Mouse (Mus musculus) midbrain, embryonic 14.5 days (tissue): ENCODE data around the gene Sp6. TPM values are rescaled to one million over a fixed set of nuclear protein-coding genes. Genes with fewer than 3 reads are reported as not detected.

ENCODE experiments used
- ATAC-seq: fragments of 200-750 bp; cut with Nextera tagmentation; 2 replicates; pipeline ENCODE4 v1.8.0; 2017; ENCODE audit warnings: moderate number of reproducible peaks, moderate library complexity; ENCODE audit not compliant: low FRiP score, low TSS enrichment
- DNase-seq: peaks from one replicate; pipeline ENCODE4 v3.0.0-alpha.2; 2015
- H3K27ac ChIP-seq: fragments of 300-500 bp; sonication (generic); replicated peaks from 2 replicates; pipeline ENCODE4 v1.5.1; 2014; ENCODE audit warnings: mild to moderate bottlenecking, low read depth, low read length, moderate library complexity
- H3K27me3 ChIP-seq: fragments of 300-500 bp; sonication (generic); 2 replicates; pipeline ENCODE4 v1.6.1; 2014; ENCODE audit warnings: low read length, control low read depth, mixed read lengths; ENCODE audit not compliant: control insufficient read depth, insufficient read depth
- H3K36me3 ChIP-seq: fragments of 300-500 bp; sonication (generic); 2 replicates; pipeline ENCODE4 v1.6.1; 2014; ENCODE audit warnings: low read length, control low read depth; ENCODE audit not compliant: control insufficient read depth, insufficient read depth
- H3K4me1 ChIP-seq: fragments of 300-500 bp; sonication (generic); 2 replicates; pipeline ENCODE4 v1.6.1; 2014; ENCODE audit warnings: mild to moderate bottlenecking, antibody characterized with exemption, low read length, control low read depth; ENCODE audit not compliant: control insufficient read depth, insufficient read depth
- H3K4me2 ChIP-seq: fragments of 300-500 bp; sonication (generic); 2 replicates; pipeline ENCODE4 v1.6.1; 2014; ENCODE audit warnings: mild to moderate bottlenecking, low read length, moderate library complexity
- H3K4me3 ChIP-seq: fragments of 300-500 bp; sonication (generic); replicated peaks from 2 replicates; pipeline ENCODE4 v1.5.1; 2014; ENCODE audit warnings: low read depth, low read length
- H3K9ac ChIP-seq: fragments of 300-500 bp; sonication (generic); replicated peaks from 2 replicates; pipeline ENCODE4 v1.6.1; 2014; ENCODE audit warnings: mild to moderate bottlenecking, low read length, moderate library complexity
- H3K9me3 ChIP-seq: fragments of 300-500 bp; sonication (generic); 2 replicates; pipeline ENCODE4 v1.6.1; 2016; ENCODE audit warnings: low read length, control low read depth, mixed read lengths; ENCODE audit not compliant: control insufficient read depth
- WGBS: fragments of 180-500 bp; shearing (Covaris S2); extraction: QIAGEN DNeasy Blood & Tissue Kit; methylation state at CpG from one replicate; pipeline ENCODE4 v1.1.7; 2014; 5-methylcytosine and 5-hydroxymethylcytosine counted together
- polyA plus RNA-seq: library from polyadenylated mRNA; unstranded; fragments of >200 nt; fragmentation: Nextera tagmentation; extraction: Ambion mirVana; gene quantifications from 2 replicates; pipeline ENCODE4 v1.2.1, GENCODE M21; 2014

The Sp6 gene
- polyA plus RNA-seq, 1 experiment from 2014 or later = not detected

DNA sequence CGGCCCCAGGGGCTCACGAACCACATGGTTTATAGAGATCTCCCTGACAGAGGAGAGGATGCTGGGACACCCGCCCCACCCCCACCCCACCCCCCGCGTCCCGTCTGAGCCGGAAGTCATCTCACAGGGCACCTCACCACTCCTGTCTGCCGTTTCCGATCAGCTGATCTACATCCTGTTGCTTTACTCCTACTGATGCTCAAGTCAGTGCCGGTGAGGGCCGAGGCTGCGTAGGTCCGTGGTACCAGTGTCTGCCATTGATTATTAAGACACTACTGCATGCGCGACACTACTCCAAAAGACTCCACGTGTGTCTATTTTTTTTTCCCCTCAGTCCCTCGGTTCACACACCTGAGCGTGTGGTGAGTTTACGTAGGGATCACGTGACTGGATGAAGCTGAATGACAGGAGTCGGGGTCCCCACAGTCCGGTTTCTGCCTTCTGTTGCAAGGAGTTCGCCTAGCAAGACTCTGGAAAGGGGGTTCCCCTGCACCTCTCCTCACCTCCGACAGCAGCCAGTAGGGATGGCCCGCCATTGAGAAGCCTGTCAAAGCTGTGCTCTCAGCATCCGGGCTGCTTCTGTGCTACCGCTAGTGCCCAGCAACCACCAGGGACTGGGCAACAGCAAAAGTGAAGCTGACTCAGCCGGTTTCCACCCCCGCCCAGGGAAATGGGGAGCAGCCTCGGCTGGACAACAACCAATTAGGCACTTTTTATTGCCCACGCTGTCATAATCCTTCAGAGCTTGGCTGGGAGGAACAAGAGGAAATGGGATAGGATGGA is 25.1 kb upstream of the Sp6 start:
- H3K4me1 ChIP-seq = peaks cover 8% of the 10 kb centered on the region; the same call in 1 of the 2 replicates
- H3K9me3 ChIP-seq = no peaks in the 10 kb centered on the region
- H3K27me3 ChIP-seq = peaks cover 2% of the 10 kb centered on the region; the same call in 1 of the 2 replicates
- 0 out of 2 replicates have a peak overlapping the region, but pooled peaks have one; percentile 14 for H3K27ac ChIP-seq
- H3K4me3 ChIP-seq = peak overlapping the region; percentile 36
- no peaks in the 10 kb centered on the region for H3K36me3 ChIP-seq
- ATAC-seq = peak; percentile 37; the same call in 1 of the 2 replicates
- WGBS = 7% methylated on average over 31 of the region's 31 CpGs
- peak overlapping the region; percentile 7; the same call in 1 of the 2 replicates for H3K9ac ChIP-seq
- H3K4me2 ChIP-seq = peak overlapping the region; percentile 55
- DNase-seq = peak; percentile 68

- 75% methylated on average over 5 of the region's 5 CpGs for WGBS
- no peak overlapping the region for H3K4me3 ChIP-seq
- H3K36me3 ChIP-seq = no peaks in the 10 kb centered on the region
- 0 out of 2 replicates have a peak, but pooled peaks cover 2% of the 10 kb centered on the region for H3K27me3 ChIP-seq
- no peak for ATAC-seq
- no peak for DNase-seq
- H3K27ac ChIP-seq = no peak overlapping the region
- H3K4me1 ChIP-seq = peaks cover 12% of the 10 kb centered on the region; the same call in 1 of the 2 replicates
- H3K4me2 ChIP-seq = no peak overlapping the region
- H3K9ac ChIP-seq = no peak overlapping the region
- H3K9me3 ChIP-seq = no peaks in the 10 kb centered on the region
Measured at GRCm38 (mm10) chr11:96991501-96991900, 21.7 kb upstream of the Sp6 start.

- H3K9me3 ChIP-seq = no peaks in the 10 kb centered on the region
- 0 out of 2 replicates have a peak, but pooled peaks cover 2% of the 10 kb centered on the region for H3K27me3 ChIP-seq
- no peak overlapping the region for H3K4me2 ChIP-seq
- H3K27ac ChIP-seq = no peak overlapping the region
- no peak for DNase-seq
- no peak for ATAC-seq
- 57% methylated on average over 8 of the region's 8 CpGs for WGBS
- no peaks in the 10 kb centered on the region for H3K36me3 ChIP-seq
- H3K4me1 ChIP-seq = peaks cover 24% of the 10 kb centered on the region
- H3K9ac ChIP-seq = no peak overlapping the region
- no peak overlapping the region for H3K4me3 ChIP-seq
Measured at GRCm38 (mm10) chr11:96992722-96993311, 20.4 kb upstream of the Sp6 start.

DNA sequence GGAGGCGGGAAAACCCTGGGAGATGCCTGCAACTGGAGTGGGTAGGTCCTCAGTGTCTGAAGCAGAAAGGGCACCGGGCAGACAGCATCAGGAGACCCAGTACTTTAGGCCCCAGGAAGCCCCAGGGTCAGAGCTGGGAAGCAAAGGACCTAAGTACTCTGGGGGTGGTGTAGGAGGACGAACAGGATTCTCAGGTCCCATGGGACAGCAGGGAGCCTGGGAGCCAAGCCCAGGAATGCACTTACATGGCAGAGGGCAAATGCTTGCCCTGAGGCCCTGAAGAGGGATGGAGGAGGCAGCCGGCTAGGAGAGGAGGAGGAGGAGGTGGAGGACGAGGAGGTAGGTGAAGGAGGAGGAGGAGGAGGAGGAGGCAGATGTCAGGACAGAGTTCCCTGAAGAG is 18.2 kb upstream of the Sp6 start:
- H3K27me3 ChIP-seq = no peaks in the 10 kb centered on the region
- 20% methylated on average over 5 of the region's 5 CpGs for WGBS
- H3K9ac ChIP-seq = no peak overlapping the region
- no peaks in the 10 kb centered on the region for H3K36me3 ChIP-seq
- DNase-seq = no peak
- H3K4me3 ChIP-seq = no peak overlapping the region
- ATAC-seq = no peak
- peaks cover 16% of the 10 kb centered on the region for H3K4me1 ChIP-seq
- H3K27ac ChIP-seq = no peak overlapping the region
- no peaks in the 10 kb centered on the region for H3K9me3 ChIP-seq
- no peak overlapping the region for H3K4me2 ChIP-seq

- no peak for DNase-seq
Measured at GRCm38 (mm10) chr11:96995836-96996772, 17.1 kb upstream of the Sp6 start.

DNA sequence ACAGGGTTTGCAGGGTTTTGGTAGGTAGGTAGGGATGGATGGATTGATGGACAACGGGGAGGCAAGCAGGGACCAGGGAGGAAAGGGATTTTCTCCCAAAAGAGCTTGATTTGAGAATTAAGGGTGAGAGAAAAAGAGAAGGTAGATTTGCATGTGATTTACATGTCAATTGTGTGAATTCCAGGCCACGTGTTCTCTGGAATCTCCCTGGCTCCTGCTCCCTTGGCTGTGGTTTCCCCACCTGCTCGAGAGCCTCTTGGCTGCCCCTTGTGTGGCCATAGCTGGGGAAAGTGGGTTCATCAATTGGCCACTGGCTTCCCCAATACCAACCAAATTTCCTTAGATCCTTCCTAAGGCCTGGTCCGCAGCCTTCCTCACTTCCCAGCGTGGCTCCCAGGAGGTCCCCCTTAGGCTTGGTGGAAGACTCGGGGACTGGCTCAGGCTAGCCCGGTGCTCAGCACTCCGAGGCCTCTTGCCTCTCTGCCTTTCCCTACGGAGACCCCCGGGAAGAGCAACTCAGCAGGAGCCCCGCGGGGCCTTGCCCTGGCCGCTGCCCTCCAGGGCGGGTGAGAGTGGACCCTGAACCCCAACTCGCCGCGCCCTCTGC is 16.3 kb upstream of the Sp6 start:
- peak; percentile 52 for DNase-seq
- H3K4me1 ChIP-seq = peaks cover 16% of the 10 kb centered on the region
- 6% methylated on average over 17 of the region's 17 CpGs for WGBS
- H3K9me3 ChIP-seq = no peaks in the 10 kb centered on the region
- peak overlapping the region; percentile 41 for H3K27ac ChIP-seq
- peak overlapping the region; percentile 27 for H3K4me3 ChIP-seq
- no peaks in the 10 kb centered on the region for H3K36me3 ChIP-seq
- H3K27me3 ChIP-seq = no peaks in the 10 kb centered on the region
- peak; percentile 34; the same call in 1 of the 2 replicates for ATAC-seq
- H3K4me2 ChIP-seq = peak overlapping the region; percentile 57
- peak overlapping the region; percentile 53 for H3K9ac ChIP-seq

More at GRCm38 (mm10) chr11:96995836-96996772, 17.1 kb upstream of the Sp6 start:
- Histone ChIP-seq H3K27me3 (no peaks in the 10 kb centered on the region), H3K9ac (no peak overlapping the region), H3K36me3 (no peaks in the 10 kb centered on the region), H3K27ac (no peak overlapping the region), H3K9me3 (no peaks in the 10 kb centered on the region), H3K4me1 (peaks cover 16% of the 10 kb centered on the region), H3K4me3 (no peak overlapping the region), H3K4me2 (no peak overlapping the region; the same call in 1 of the 2 replicates)
- 77% methylated on average over 15 of the region's 15 CpGs for WGBS
- ATAC-seq = no peak

GRCm38 (mm10) chr11:96997380-96997956 is 15.7 kb upstream of the Sp6 start:
- 4% methylated on average over 30 of the region's 30 CpGs for WGBS
- peaks cover 16% of the 10 kb centered on the region for H3K4me1 ChIP-seq
- peak; percentile 66 for DNase-seq
- no peaks in the 10 kb centered on the region for H3K36me3 ChIP-seq
- peak overlapping the region; percentile 27 for H3K4me3 ChIP-seq
- peak overlapping the region; percentile 53 for H3K9ac ChIP-seq
- peak overlapping the region; percentile 57 for H3K4me2 ChIP-seq
- H3K9me3 ChIP-seq = no peaks in the 10 kb centered on the region
- peak overlapping the region; percentile 41 for H3K27ac ChIP-seq
- no peak for ATAC-seq
- H3K27me3 ChIP-seq = no peaks in the 10 kb centered on the region

- H3K4me2 ChIP-seq = no peak overlapping the region
- WGBS = 28% methylated on average over 5 of the region's 5 CpGs
Measured at GRCm38 (mm10) chr11:97003170-97003569, 10.0 kb upstream of the Sp6 start.

More at GRCm38 (mm10) chr11:97003170-97003569, 10.0 kb upstream of the Sp6 start:
- no peaks in the 10 kb centered on the region for H3K36me3 ChIP-seq
- H3K27ac ChIP-seq = no peak overlapping the region
- H3K9me3 ChIP-seq = no peaks in the 10 kb centered on the region
- no peak for ATAC-seq
- no peak overlapping the region for H3K9ac ChIP-seq
- H3K27me3 ChIP-seq = no peaks in the 10 kb centered on the region
- no peak overlapping the region for H3K4me3 ChIP-seq
- no peaks in the 10 kb centered on the region for H3K4me1 ChIP-seq
- DNase-seq = no peak
